ENCODE assay signal across 26 mouse cellular contexts in genomic region chr7:45689099-45689498, GRCm38 (mm10). TPM values are rescaled to one million over a fixed set of nuclear protein-coding genes. Genes with fewer than 3 reads are reported as not detected.
DNase-seq lines count a peak whose midpoint lies in the region; ATAC-seq and TF ChIP-seq lines count a peak whose summit lies in the region.
"Had no signal": no experiment of that assay in that cellular context is flagged by ENCODE, and none has a peak within 500 bp of the region (broad histone marks: within the 10 kb centered on the region; RNA-seq: fewer than 3 reads in every experiment).

No protein-coding gene starts in this region.

- H3K9me3 ChIP-seq in forebrain, embryonic 13.5 days (replicated peaks), result no peaks in the 10 kb centered on the region
- H3K9me3 ChIP-seq in forebrain, embryonic 12.5 days, result no peaks in the 10 kb centered on the region
- no peaks in the 10 kb centered on the region for H3K9me3 ChIP-seq in hindbrain, embryonic 10.5 days
- H3K9me3 ChIP-seq in hindbrain, embryonic 12.5 days (replicated peaks), result no peaks in the 10 kb centered on the region
- no peaks in the 10 kb centered on the region for H3K9me3 ChIP-seq in CH12.LX (replicated peaks; ENCODE audit: low read length)

- TF ChIP-seq EP300 in CH12.LX (IDR thresholded peaks at IDR 0.05; ENCODE audit: low read length), result no peak

- dilution Hi-C loops in CH12.LX (cut with MboI; ENCODE audit: extremely low pct_ligation_motif_present, extremely low pct_unique_long_range_greater_than_20kb, low sequenced_read_pairs), result no loop called here

- H3K27ac ChIP-seq in forebrain, embryonic 13.5 days, result no peak overlapping the region
- no peak overlapping the region for H3K27ac ChIP-seq in forebrain, embryonic 12.5 days
- H3K27ac ChIP-seq in hindbrain, embryonic 10.5 days, result peak overlapping the region; percentile 12; the same call in 1 of the 2 replicates
- no peak overlapping the region for H3K27ac ChIP-seq in hindbrain, embryonic 12.5 days
- no peak overlapping the region for H3K27ac ChIP-seq in CH12.LX (ENCODE audit: insufficient read depth, low read depth)
- H3K27ac ChIP-seq: hindbrain, embryonic 14.5 days; layer of hippocampus, adult 2 months; stomach, postnatal 0 days had no signal

- no peaks in the 10 kb centered on the region for H3K79me2 ChIP-seq in CH12.LX (replicated peaks; ENCODE audit: control insufficient read depth, extremely low read depth, insufficient read depth, poor library complexity, severe bottlenecking)

- H3K36me3 ChIP-seq in forebrain, embryonic 13.5 days (ENCODE audit: poor library complexity, severe bottlenecking), result no peaks in the 10 kb centered on the region
- H3K36me3 ChIP-seq in forebrain, embryonic 12.5 days (replicated peaks), result no peaks in the 10 kb centered on the region
- H3K36me3 ChIP-seq in hindbrain, embryonic 10.5 days, result no peaks in the 10 kb centered on the region
- H3K36me3 ChIP-seq in hindbrain, embryonic 12.5 days, result no peaks in the 10 kb centered on the region
- H3K36me3 ChIP-seq in CH12.LX (replicated peaks in 1 of 2; ENCODE audit: control insufficient read depth in 1 of 2, insufficient read depth in 1 of 2, low read length in 1 of 2), result no peaks in the 10 kb centered on the region

- TF ChIP-seq RAD21 in CH12.LX (IDR thresholded peaks at IDR 0.05; ENCODE audit: low read depth, low read length), result no peak

- no peak for ATAC-seq in forebrain, embryonic 13.5 days
- ATAC-seq in forebrain, embryonic 12.5 days (ENCODE audit: low FRiP score), result no peak
- ATAC-seq in hindbrain, embryonic 12.5 days (ENCODE audit: low FRiP score), result no peak
- peak; percentile 60 for ATAC-seq in megakaryocyte, adult 5-6 weeks (ENCODE audit: poor library complexity, severe bottlenecking)
- ATAC-seq: forebrain, embryonic 14.5 days; inflammation-experienced regulatory T-cells, adult 6 months had no signal

- H3K4me3 ChIP-seq in forebrain, embryonic 13.5 days, result no peak overlapping the region
- H3K4me3 ChIP-seq in forebrain, embryonic 12.5 days (replicated peaks), result no peak overlapping the region
- H3K4me3 ChIP-seq in hindbrain, embryonic 10.5 days, result no peak overlapping the region
- H3K4me3 ChIP-seq in hindbrain, embryonic 12.5 days, result no peak overlapping the region
- H3K4me3 ChIP-seq in CH12.LX (replicated peaks in 1 of 3; ENCODE audit: low read depth in 2 of 3, low read length in 2 of 3, poor library complexity in 1 of 3), result no peak overlapping the region
- H3K4me3 ChIP-seq: erythroblast, embryonic 14.5 days; layer of hippocampus, adult 2 months had no signal

- 0 out of 2 replicates have a peak overlapping the region, but pooled peaks have one; percentile 13 for H3K9ac ChIP-seq in forebrain, embryonic 13.5 days
- no peak overlapping the region; the same call in 1 of the 2 replicates for H3K9ac ChIP-seq in forebrain, embryonic 12.5 days
- H3K9ac ChIP-seq in hindbrain, embryonic 12.5 days, result no peak overlapping the region
- H3K9ac ChIP-seq in CH12.LX (ENCODE audit: insufficient read depth, low read depth), result no peak overlapping the region
- H3K9ac ChIP-seq: hindbrain, embryonic 14.5 days had no signal

- no peaks in the 10 kb centered on the region for H3K4me1 ChIP-seq in forebrain, embryonic 13.5 days
- peaks cover 6% of the 10 kb centered on the region; the same call in 1 of the 2 replicates for H3K4me1 ChIP-seq in forebrain, embryonic 12.5 days
- H3K4me1 ChIP-seq in hindbrain, embryonic 10.5 days (replicated peaks), result peaks cover 58% of the 10 kb centered on the region
- peaks cover 12% of the 10 kb centered on the region for H3K4me1 ChIP-seq in hindbrain, embryonic 12.5 days
- H3K4me1 ChIP-seq in CH12.LX (ENCODE audit: control insufficient read depth in 1 of 2, insufficient read depth in 2 of 2), result peaks cover 24 to 68% of the 10 kb centered on the region in 2 experiments

- H3K27me3 ChIP-seq in forebrain, embryonic 13.5 days, result no peaks in the 10 kb centered on the region
- H3K27me3 ChIP-seq in forebrain, embryonic 12.5 days, result peaks cover 21% of the 10 kb centered on the region
- peaks cover 60% of the 10 kb centered on the region for H3K27me3 ChIP-seq in hindbrain, embryonic 10.5 days (ENCODE audit: insufficient read depth, poor library complexity, severe bottlenecking)
- H3K27me3 ChIP-seq in hindbrain, embryonic 12.5 days, result peaks cover 22% of the 10 kb centered on the region
- H3K27me3 ChIP-seq in CH12.LX (replicated peaks), result no peaks in the 10 kb centered on the region

- 73% methylated on average over 6 of the region's 6 CpGs for WGBS in forebrain, embryonic 13.5 days
- WGBS in forebrain, embryonic 12.5 days, result 66% methylated on average over 6 of the region's 6 CpGs
- WGBS in hindbrain, embryonic 10.5 days, result 59% methylated on average over 6 of the region's 6 CpGs
- WGBS in hindbrain, embryonic 12.5 days, result 69% methylated on average over 6 of the region's 6 CpGs

- in situ Hi-C loops in CH12.LX (cut with MboI; ENCODE audit: low pct_ligation_motif_present, low pct_unique_long_range_greater_than_20kb, low sequenced_read_pairs), result loop anchor here (10.0 kb wide), 1 partner anchor 224 kb away; the partner anchor contains the start of gene Bax

- TF ChIP-seq POLR2A in CH12.LX (IDR thresholded peaks at IDR 0.05; ENCODE audit: low read depth, low read length), result no peak

- H3K4me2 ChIP-seq in forebrain, embryonic 13.5 days, result no peak overlapping the region
- H3K4me2 ChIP-seq in forebrain, embryonic 12.5 days, result no peak overlapping the region
- no peak overlapping the region for H3K4me2 ChIP-seq in hindbrain, embryonic 12.5 days (replicated peaks)
- H3K4me2 ChIP-seq in CH12.LX (ENCODE audit: insufficient read depth, low read depth, poor library complexity, severe bottlenecking), result no peak overlapping the region
- H3K4me2 ChIP-seq: hindbrain, embryonic 14.5 days; midbrain, embryonic 11.5 days had no signal

- no peak for DNase-seq in hindbrain, embryonic 10.5 days (ENCODE audit: low spot score)
- DNase-seq in CH12.LX (ENCODE audit: extremely low read depth), result no peak
- no peak for DNase-seq in c-Kit-positive CD71-positive TER-119-positive erythroid progenitor cells, embryonic 14.5 days (ENCODE audit: low spot score)
- DNase-seq in cerebellum, adult 9-11 months, result no peak
- DNase-seq: adrenal gland, adult 8-10 months; cerebellum, adult 8-10 months; heart, postnatal 10 days; kidney, adult 18-20 months; kidney, postnatal 14 days; lung, postnatal 4 days; right cerebral cortex, postnatal 14 days had no signal

- TF ChIP-seq CTCF in CH12.LX (conservative IDR thresholded peaks at IDR 0.05 in 1 of 2, IDR thresholded peaks at IDR 0.05 in 1 of 2; ENCODE audit: low read depth in 2 of 2, low read length in 2 of 2), result no peak

RNA-seq across cellular contexts. Expression of gene Sec1, which starts 5.1 kb away (rescaled TPM):
- 0.16 and 0.17 TPM in 2 replicates for polyA plus RNA-seq in forebrain, embryonic 13.5 days (2015; fragmentation: Nextera tagmentation; extraction: Ambion mirVana)
- polyA plus RNA-seq in forebrain, embryonic 12.5 days (2016; fragmentation: Nextera tagmentation; extraction: Ambion mirVana), result 0.64 and 0.68 TPM in 2 replicates
- polyA plus RNA-seq in hindbrain, embryonic 10.5 days (2016; fragmentation: Nextera tagmentation; extraction: Ambion mirVana), result 0.62 and 0.77 TPM in 2 replicates
- 1.1 and 2.2 TPM in 2 replicates for polyA plus RNA-seq in hindbrain, embryonic 12.5 days (2016; fragmentation: Nextera tagmentation; extraction: Ambion mirVana)
- total RNA-seq in CH12.LX (2012; rRNA removed), result 0.04 and 0.08 TPM in 2 replicates
- 0.18 and 0.26 TPM in 2 replicates for total RNA-seq in CH12.LX (2014; rRNA removed)
- polyA plus RNA-seq in CH12.LX (2012; ENCODE audit: insufficient read length, low read depth), result 0.33 and 0.46 TPM in 2 replicates
- total RNA-seq in megakaryocyte, adult 5-6 weeks (2015), result not detected in 2 replicates
- total RNA-seq in megakaryocyte, adult 5-6 weeks (2017), result not detected in 2 replicates
- total RNA-seq: liver, adult 2 months; MEL had no signal
- polyA plus RNA-seq: erythroblast, embryonic 14.5 days; liver, adult 2 months had no signal

RNA-seq across cellular contexts. Expression of gene Ntn5, which starts 5.3 kb away (rescaled TPM):
- 0.15 TPM in 1 of 2 replicates, not detected in the other for polyA plus RNA-seq in forebrain, embryonic 13.5 days (2015; fragmentation: Nextera tagmentation; extraction: Ambion mirVana)
- 0.23 and 0.33 TPM in 2 replicates for polyA plus RNA-seq in forebrain, embryonic 12.5 days (2016; fragmentation: Nextera tagmentation; extraction: Ambion mirVana)
- 0.39 and 0.98 TPM in 2 replicates for polyA plus RNA-seq in hindbrain, embryonic 10.5 days (2016; fragmentation: Nextera tagmentation; extraction: Ambion mirVana)
- 0.68 and 1.2 TPM in 2 replicates for polyA plus RNA-seq in hindbrain, embryonic 12.5 days (2016; fragmentation: Nextera tagmentation; extraction: Ambion mirVana)
- total RNA-seq in CH12.LX (2012; rRNA removed), result 0.08 TPM in 1 of 2 replicates, not detected in the other
- total RNA-seq in CH12.LX (2014; rRNA removed), result not detected in 2 replicates
- polyA plus RNA-seq in CH12.LX (2012; ENCODE audit: insufficient read length, low read depth), result 0.57 and 0.63 TPM in 2 replicates
- not detected in 2 replicates for total RNA-seq in megakaryocyte, adult 5-6 weeks (2015)
- not detected in 2 replicates for total RNA-seq in megakaryocyte, adult 5-6 weeks (2017)
- total RNA-seq: liver, adult 2 months; MEL had no signal
- polyA plus RNA-seq: erythroblast, embryonic 14.5 days; inflammation-experienced regulatory T-cells, adult 6 months; liver, adult 2 months; liver, embryonic 16.5 days; midbrain, embryonic 11.5 days had no signal

RNA-seq across cellular contexts. Expression of gene Car11, which starts 10.5 kb away (rescaled TPM):
- polyA plus RNA-seq in forebrain, embryonic 13.5 days (2015; fragmentation: Nextera tagmentation; extraction: Ambion mirVana), result 14.9 and 19.8 TPM in 2 replicates
- polyA plus RNA-seq in forebrain, embryonic 12.5 days (2016; fragmentation: Nextera tagmentation; extraction: Ambion mirVana), result 10.2 and 11.0 TPM in 2 replicates
- polyA plus RNA-seq in hindbrain, embryonic 10.5 days (2016; fragmentation: Nextera tagmentation; extraction: Ambion mirVana), result 8.3 and 13.0 TPM in 2 replicates
- polyA plus RNA-seq in hindbrain, embryonic 12.5 days (2016; fragmentation: Nextera tagmentation; extraction: Ambion mirVana), result 21.2 and 25.5 TPM in 2 replicates
- total RNA-seq in CH12.LX (2012; rRNA removed) (0.25 TPM in 1 of 2 replicates, not detected in the other), CH12.LX (2014; rRNA removed) (not detected in 2 replicates)
- polyA plus RNA-seq in CH12.LX (2012; ENCODE audit: insufficient read length, low read depth), result 0.61 TPM in 1 of 2 replicates, not detected in the other
- total RNA-seq in megakaryocyte, adult 5-6 weeks (2015), result not detected in 2 replicates
- not detected in 2 replicates for total RNA-seq in megakaryocyte, adult 5-6 weeks (2017)
- polyA plus RNA-seq: erythroblast, embryonic 14.5 days had no signal

RNA-seq across cellular contexts. Expression of gene Dbp, which starts 15.8 kb away (rescaled TPM):
- 2.5 and 3.0 TPM in 2 replicates for polyA plus RNA-seq in forebrain, embryonic 13.5 days (2015; fragmentation: Nextera tagmentation; extraction: Ambion mirVana)
- polyA plus RNA-seq in forebrain, embryonic 12.5 days (2016; fragmentation: Nextera tagmentation; extraction: Ambion mirVana), result 3.8 and 3.9 TPM in 2 replicates
- 3.0 and 3.4 TPM in 2 replicates for polyA plus RNA-seq in hindbrain, embryonic 10.5 days (2016; fragmentation: Nextera tagmentation; extraction: Ambion mirVana)
- 4.2 and 5.3 TPM in 2 replicates for polyA plus RNA-seq in hindbrain, embryonic 12.5 days (2016; fragmentation: Nextera tagmentation; extraction: Ambion mirVana)
- total RNA-seq in CH12.LX (2012; rRNA removed) (7.9 and 8.5 TPM in 2 replicates), CH12.LX (2014; rRNA removed) (11.0 and 12.4 TPM in 2 replicates)
- 7.2 and 10.4 TPM in 2 replicates for polyA plus RNA-seq in CH12.LX (2012; ENCODE audit: insufficient read length, low read depth)
- total RNA-seq in megakaryocyte, adult 5-6 weeks (2015), result 3.3 and 4.1 TPM in 2 replicates
- 3.9 and 5.9 TPM in 2 replicates for total RNA-seq in megakaryocyte, adult 5-6 weeks (2017)

RNA-seq across cellular contexts. Expression of gene Fut2, which starts 22.9 kb away (rescaled TPM):
- 0.25 TPM in 1 of 2 replicates, not detected in the other for polyA plus RNA-seq in forebrain, embryonic 13.5 days (2015; fragmentation: Nextera tagmentation; extraction: Ambion mirVana)
- 0.11 TPM in 1 of 2 replicates, not detected in the other for polyA plus RNA-seq in forebrain, embryonic 12.5 days (2016; fragmentation: Nextera tagmentation; extraction: Ambion mirVana)
- polyA plus RNA-seq in hindbrain, embryonic 10.5 days (2016; fragmentation: Nextera tagmentation; extraction: Ambion mirVana), result 0.12 and 0.21 TPM in 2 replicates
- 0.37 TPM in 1 of 2 replicates, not detected in the other for polyA plus RNA-seq in hindbrain, embryonic 12.5 days (2016; fragmentation: Nextera tagmentation; extraction: Ambion mirVana)
- total RNA-seq in CH12.LX (2012; rRNA removed) (not detected in 2 replicates), CH12.LX (2014; rRNA removed) (not detected in 2 replicates)
- not detected in 2 replicates for polyA plus RNA-seq in CH12.LX (2012; ENCODE audit: insufficient read length, low read depth)
- total RNA-seq in megakaryocyte, adult 5-6 weeks (2015), result not detected in 2 replicates
- total RNA-seq in megakaryocyte, adult 5-6 weeks (2017), result not detected in 2 replicates
- total RNA-seq: MEL had no signal
- polyA plus RNA-seq: embryonic facial prominence, embryonic 11.5 days; inflammation-experienced regulatory T-cells, adult 6 months; midbrain, embryonic 11.5 days had no signal
